In the genomic region with DNA sequence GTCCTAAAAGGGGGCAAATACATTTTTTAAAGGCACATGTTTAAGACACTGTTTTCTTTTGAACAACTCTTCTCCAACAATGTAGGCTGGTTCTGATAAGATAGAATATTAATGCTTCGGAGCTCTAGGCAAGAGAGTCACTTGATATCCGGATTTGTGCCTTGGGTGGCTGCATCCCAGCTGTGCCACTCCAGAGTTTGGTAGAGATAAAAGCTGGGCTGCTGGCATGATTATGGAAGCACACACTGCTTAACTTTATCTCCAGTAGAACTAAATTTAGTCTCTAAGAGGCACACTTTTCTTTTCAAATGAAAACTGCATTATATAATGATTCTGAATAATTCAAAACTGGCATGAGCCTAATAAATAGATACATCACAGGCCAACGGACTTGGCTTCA, we compare ENCODE assay signal across 16 mouse cellular contexts.
"Had no signal": no experiment of that assay in that cellular context is flagged by ENCODE, and none has a peak within 500 bp of the region (broad histone marks: within the 10 kb centered on the region; RNA-seq: fewer than 3 reads in every experiment).

No protein-coding gene starts in this region.

- DNase-seq: gastrocnemius, adult 2 months; gastrocnemius, postnatal 10 days; gastrocnemius, postnatal 25 days; kidney, adult 11 months; kidney, adult 2 months; kidney, adult 9 months; kidney, postnatal 14 days; kidney, postnatal 36 days; layer of hippocampus, adult 9-11 months; layer of hippocampus, postnatal 36 days; left cerebral cortex, postnatal 4 days; lung, adult 18-20 months had no signal

- ATAC-seq: forebrain, embryonic 16.5 days; hindbrain, postnatal 0 days; intestine, embryonic 16.5 days; liver, embryonic 12.5 days had no signal
